Mouse (Mus musculus): Measurements from ENCODE around the gene Rph3al. TPM values are rescaled to one million over a fixed set of nuclear protein-coding genes. Genes with fewer than 3 reads are reported as not detected.

Rph3al gene
- polyA plus RNA-seq, 1 experiment: 12.6 TPM

- TF ChIP-seq CTCF (conservative IDR thresholded peaks at IDR 0.05; ENCODE audit: insufficient read depth, insufficient read length, low read depth, low read length): no peak
- no peak for TF ChIP-seq POLR2A (IDR thresholded peaks at IDR 0.05; ENCODE audit: low read depth, low read length)
- WGBS: 92% methylated on average over 4 of the region's 4 CpGs
- H3K4me1 ChIP-seq (ENCODE audit: control insufficient read depth, insufficient read depth, low read length): no peaks in the 10 kb centered on the region
- H3K27ac ChIP-seq (ENCODE audit: insufficient read depth, low read depth, low read length): no peak overlapping the region
- H3K36me3 ChIP-seq (ENCODE audit: control insufficient read depth, insufficient read depth, low read length): no peaks in the 10 kb centered on the region
- H3K27me3 ChIP-seq (replicated peaks; ENCODE audit: control insufficient read depth, insufficient read depth, low read length): no peaks in the 10 kb centered on the region
- H3K4me3 ChIP-seq (ENCODE audit: insufficient read depth, low read depth, low read length): no peak overlapping the region
- no peak for DNase-seq
Observed at GRCm38 (mm10) chr11:75801369-75801768, 136.9 kb downstream of the Rph3al start.

- H3K4me1 ChIP-seq (ENCODE audit: control insufficient read depth, insufficient read depth, low read length): no peaks in the 10 kb centered on the region
- WGBS: 77% methylated on average over 13 of the region's 13 CpGs
- H3K27me3 ChIP-seq (replicated peaks; ENCODE audit: control insufficient read depth, insufficient read depth, low read length): peaks cover 6% of the 10 kb centered on the region
- TF ChIP-seq POLR2A (IDR thresholded peaks at IDR 0.05; ENCODE audit: low read depth, low read length) (no peak), CTCF (conservative IDR thresholded peaks at IDR 0.05; ENCODE audit: insufficient read depth, insufficient read length, low read depth, low read length) (no peak)
- H3K36me3 ChIP-seq (ENCODE audit: control insufficient read depth, insufficient read depth, low read length): no peaks in the 10 kb centered on the region
- no peak overlapping the region for H3K27ac ChIP-seq (ENCODE audit: insufficient read depth, low read depth, low read length)
- no peak overlapping the region for H3K4me3 ChIP-seq (ENCODE audit: insufficient read depth, low read depth, low read length)
- DNase-seq: no peak
Observed at GRCm38 (mm10) chr11:75796536-75797246, 141.5 kb downstream of the Rph3al start.

- Histone ChIP-seq H3K27me3 (replicated peaks; ENCODE audit: control insufficient read depth, insufficient read depth, low read length) (peaks cover 6% of the 10 kb centered on the region), H3K4me3 (ENCODE audit: insufficient read depth, low read depth, low read length) (peak within 1 kb of the TSS; percentile 25; the same call in 1 of the 2 replicates), H3K36me3 (ENCODE audit: control insufficient read depth, insufficient read depth, low read length) (no peaks in the 10 kb centered on the region), H3K4me1 (ENCODE audit: control insufficient read depth, insufficient read depth, low read length) (no peaks in the 10 kb centered on the region), H3K27ac (ENCODE audit: insufficient read depth, low read depth, low read length) (no peak within 1 kb of the TSS)
- WGBS: 8% methylated on average over 37 of the region's 37 CpGs
- DNase-seq: peak; percentile 13
- TF ChIP-seq CTCF (conservative IDR thresholded peaks at IDR 0.05; ENCODE audit: insufficient read depth, insufficient read length, low read depth, low read length): no peak
- no peak for TF ChIP-seq POLR2A (IDR thresholded peaks at IDR 0.05; ENCODE audit: low read depth, low read length)
Observed at GRCm38 (mm10) chr11:75796029-75796445, 142.2 kb downstream of the Rph3al start, which contains the start of gene Doc2b. Gene Doc2b (minus strand): TSS chr11:75796049.

- no peak for TF ChIP-seq CTCF (conservative IDR thresholded peaks at IDR 0.05; ENCODE audit: insufficient read depth, insufficient read length, low read depth, low read length)
- no peak for TF ChIP-seq POLR2A (IDR thresholded peaks at IDR 0.05; ENCODE audit: low read depth, low read length)
- WGBS: 2% methylated on average over 42 of the region's 42 CpGs
- no peaks in the 10 kb centered on the region for H3K36me3 ChIP-seq (ENCODE audit: control insufficient read depth, insufficient read depth, low read length)
- no peak for DNase-seq
- H3K27me3 ChIP-seq (replicated peaks; ENCODE audit: control insufficient read depth, insufficient read depth, low read length): peaks cover 6% of the 10 kb centered on the region
- H3K4me1 ChIP-seq (ENCODE audit: control insufficient read depth, insufficient read depth, low read length): no peaks in the 10 kb centered on the region
- H3K4me3 ChIP-seq (ENCODE audit: insufficient read depth, low read depth, low read length): peak overlapping the region; percentile 16; the same call in 1 of the 2 replicates
- no peak overlapping the region for H3K27ac ChIP-seq (ENCODE audit: insufficient read depth, low read depth, low read length)
Observed at GRCm38 (mm10) chr11:75795321-75795636, 142.9 kb downstream of the Rph3al start.

- Histone ChIP-seq H3K36me3 (ENCODE audit: control insufficient read depth, insufficient read depth, low read length) (no peaks in the 10 kb centered on the region), H3K4me3 (ENCODE audit: insufficient read depth, low read depth, low read length) (peak overlapping the region; percentile 16; the same call in 1 of the 2 replicates), H3K27me3 (replicated peaks; ENCODE audit: control insufficient read depth, insufficient read depth, low read length) (peaks cover 6% of the 10 kb centered on the region), H3K27ac (ENCODE audit: insufficient read depth, low read depth, low read length) (no peak overlapping the region), H3K4me1 (ENCODE audit: control insufficient read depth, insufficient read depth, low read length) (no peaks in the 10 kb centered on the region)
- DNase-seq: peak; percentile 13
- no peak for TF ChIP-seq CTCF (conservative IDR thresholded peaks at IDR 0.05; ENCODE audit: insufficient read depth, insufficient read length, low read depth, low read length)
- no peak for TF ChIP-seq POLR2A (IDR thresholded peaks at IDR 0.05; ENCODE audit: low read depth, low read length)
- 21% methylated on average over 45 of the region's 45 CpGs for WGBS
Observed at GRCm38 (mm10) chr11:75794602-75795320, 143.5 kb downstream of the Rph3al start.

- H3K27me3 ChIP-seq (replicated peaks; ENCODE audit: control insufficient read depth, insufficient read depth, low read length): peaks cover 6% of the 10 kb centered on the region
- TF ChIP-seq POLR2A (IDR thresholded peaks at IDR 0.05; ENCODE audit: low read depth, low read length): no peak
- no peak for TF ChIP-seq CTCF (conservative IDR thresholded peaks at IDR 0.05; ENCODE audit: insufficient read depth, insufficient read length, low read depth, low read length)
- no peaks in the 10 kb centered on the region for H3K4me1 ChIP-seq (ENCODE audit: control insufficient read depth, insufficient read depth, low read length)
- 94% methylated on average over 5 of the region's 5 CpGs for WGBS
- H3K27ac ChIP-seq (ENCODE audit: insufficient read depth, low read depth, low read length): no peak overlapping the region
- H3K36me3 ChIP-seq (ENCODE audit: control insufficient read depth, insufficient read depth, low read length): no peaks in the 10 kb centered on the region
- H3K4me3 ChIP-seq (ENCODE audit: insufficient read depth, low read depth, low read length): no peak overlapping the region
- DNase-seq: no peak
Observed at GRCm38 (mm10) chr11:75793351-75793750, 144.9 kb downstream of the Rph3al start.

GRCm38 (mm10) chr11:75792535-75792934 is 145.7 kb downstream of the Rph3al start:
- Histone ChIP-seq H3K27ac (ENCODE audit: insufficient read depth, low read depth, low read length) (no peak overlapping the region), H3K4me3 (ENCODE audit: insufficient read depth, low read depth, low read length) (no peak overlapping the region), H3K27me3 (replicated peaks; ENCODE audit: control insufficient read depth, insufficient read depth, low read length) (peaks cover 6% of the 10 kb centered on the region), H3K36me3 (ENCODE audit: control insufficient read depth, insufficient read depth, low read length) (no peaks in the 10 kb centered on the region), H3K4me1 (ENCODE audit: control insufficient read depth, insufficient read depth, low read length) (no peaks in the 10 kb centered on the region)
- TF ChIP-seq CTCF (conservative IDR thresholded peaks at IDR 0.05; ENCODE audit: insufficient read depth, insufficient read length, low read depth, low read length) (no peak), POLR2A (IDR thresholded peaks at IDR 0.05; ENCODE audit: low read depth, low read length) (no peak)
- WGBS: 83% methylated on average over 5 of the region's 5 CpGs
- DNase-seq: no peak
